Mouse (Mus musculus): ENCODE results near the gene Rbm8a.
"Not testable (repeated sequence)": the region's sequence is repeated elsewhere in the genome, so short reads cannot be mapped to it uniquely, and the experiment has no call there.

The Rbm8a gene

GRCm38 (mm10) chr3:96603311-96603710 is 26.4 kb upstream of the Rbm8a start:
- ATAC-seq (ENCODE audit: low TSS enrichment), result no peak

GRCm38 (mm10) chr3:96606007-96606406 is 23.7 kb upstream of the Rbm8a start:
- ATAC-seq (ENCODE audit: low TSS enrichment), result not testable (repeated sequence)

GRCm38 (mm10) chr3:96606618-96607017 is 23.1 kb upstream of the Rbm8a start:
- no peak for ATAC-seq (ENCODE audit: low TSS enrichment)

GRCm38 (mm10) chr3:96617941-96618340 is 11.8 kb upstream of the Rbm8a start:
- ATAC-seq (ENCODE audit: low TSS enrichment), result no peak

- no peak for ATAC-seq (ENCODE audit: low TSS enrichment)
Measured at GRCm38 (mm10) chr3:96623201-96623600, 6.5 kb upstream of the Rbm8a start.

GRCm38 (mm10) chr3:96632058-96632457 is 2.3 kb downstream of the Rbm8a start:
- ATAC-seq (ENCODE audit: low TSS enrichment), result no peak

GRCm38 (mm10) chr3:96634015-96634414 is 4.3 kb downstream of the Rbm8a start:
- ATAC-seq (ENCODE audit: low TSS enrichment), result no peak

- ATAC-seq (ENCODE audit: low TSS enrichment), result peak; percentile 86
Measured at GRCm38 (mm10) chr3:96634928-96635879, 5.5 kb downstream of the Rbm8a start, which contains the start of the genes Pex11b and Gm42957. Gene Pex11b (plus strand): TSS chr3:96635376. Gene Gm42957 (plus strand): TSS chr3:96635474.

GRCm38 (mm10) chr3:96635906-96636305 is 6.2 kb downstream of the Rbm8a start:
- ATAC-seq (ENCODE audit: low TSS enrichment), result peak; percentile 8; the same call in 1 of the 2 replicates

- no peak for ATAC-seq (ENCODE audit: low TSS enrichment)
Measured at GRCm38 (mm10) chr3:96636448-96636847, 6.7 kb downstream of the Rbm8a start.

GRCm38 (mm10) chr3:96639219-96639618 is 9.5 kb downstream of the Rbm8a start:
- 0 out of 2 replicates have a peak, but pooled peaks have one; percentile 36 for ATAC-seq (ENCODE audit: low TSS enrichment)

- 0 out of 2 replicates have a peak, but pooled peaks have one; percentile 64 for ATAC-seq (ENCODE audit: low TSS enrichment)
Measured at GRCm38 (mm10) chr3:96645018-96645649, 15.4 kb downstream of the Rbm8a start, which contains the start of gene Itga10. Gene Itga10 (plus strand): TSS chr3:96645584.

- no peak for ATAC-seq (ENCODE audit: low TSS enrichment)
Measured at GRCm38 (mm10) chr3:96647365-96647764, 17.6 kb downstream of the Rbm8a start.

- ATAC-seq (ENCODE audit: low TSS enrichment), result no peak
Measured at GRCm38 (mm10) chr3:96660901-96661300, 31.2 kb downstream of the Rbm8a start.

GRCm38 (mm10) chr3:96662731-96663316 is 33.1 kb downstream of the Rbm8a start:
- ATAC-seq (ENCODE audit: low TSS enrichment), result no peak

GRCm38 (mm10) chr3:96663432-96664239 is 33.9 kb downstream of the Rbm8a start:
- peak; percentile 94 for ATAC-seq (ENCODE audit: low TSS enrichment)

GRCm38 (mm10) chr3:96665732-96666363 is 36.1 kb downstream of the Rbm8a start:
- not testable (repeated sequence) for ATAC-seq (ENCODE audit: low TSS enrichment)

- no peak for ATAC-seq (ENCODE audit: low TSS enrichment)
Measured at GRCm38 (mm10) chr3:96666916-96667315, 37.2 kb downstream of the Rbm8a start.

GRCm38 (mm10) chr3:96667316-96667715 is 37.6 kb downstream of the Rbm8a start:
- no peak for ATAC-seq (ENCODE audit: low TSS enrichment)

GRCm38 (mm10) chr3:96668424-96669067 is 38.8 kb downstream of the Rbm8a start:
- ATAC-seq (ENCODE audit: low TSS enrichment), result no peak

All from frontal cortex, adult (tissue).